Mouse (Mus musculus) C2C12 (cell line): Measurements from ENCODE around the gene Cfap74.

Experiments used
- CEBPB ChIP-seq: IDR thresholded peaks from one replicate; pipeline ENCODE4 v1.6.1; 2011; ENCODE audit warnings: low read depth, mild to moderate bottlenecking, control low read depth, moderate library complexity
- CTCF ChIP-seq: IDR thresholded peaks from one replicate; pipeline ENCODE4 v1.5.1; 2011; ENCODE audit not compliant: control insufficient read depth, insufficient read depth, insufficient read length
- FOSL1 ChIP-seq: IDR thresholded peaks from one replicate; pipeline ENCODE4 v1.8.0; 2011; ENCODE audit warnings: mild to moderate bottlenecking, low read length; ENCODE audit not compliant: poor library complexity, insufficient read depth, severe bottlenecking
- MAX ChIP-seq: IDR thresholded peaks from one replicate; pipeline ENCODE4 v1.6.1; 2011; ENCODE audit warnings: mild to moderate bottlenecking, control low read depth
- MYOD1 ChIP-seq: IDR thresholded peaks from one replicate; pipeline ENCODE4 v1.6.1; 2011; ENCODE audit warnings: low read depth; ENCODE audit not compliant: control insufficient read depth, insufficient read length
- MYOG ChIP-seq: IDR thresholded peaks from one replicate; pipeline ENCODE4 v1.6.1; 2011; ENCODE audit not compliant: control insufficient read depth, insufficient read length; ENCODE audit errors: extremely low read depth
- USF1 ChIP-seq: IDR thresholded peaks from one replicate; pipeline ENCODE4 v1.6.1; 2011; ENCODE audit warnings: low read depth, mild to moderate bottlenecking, control low read depth, moderate library complexity

DNA sequence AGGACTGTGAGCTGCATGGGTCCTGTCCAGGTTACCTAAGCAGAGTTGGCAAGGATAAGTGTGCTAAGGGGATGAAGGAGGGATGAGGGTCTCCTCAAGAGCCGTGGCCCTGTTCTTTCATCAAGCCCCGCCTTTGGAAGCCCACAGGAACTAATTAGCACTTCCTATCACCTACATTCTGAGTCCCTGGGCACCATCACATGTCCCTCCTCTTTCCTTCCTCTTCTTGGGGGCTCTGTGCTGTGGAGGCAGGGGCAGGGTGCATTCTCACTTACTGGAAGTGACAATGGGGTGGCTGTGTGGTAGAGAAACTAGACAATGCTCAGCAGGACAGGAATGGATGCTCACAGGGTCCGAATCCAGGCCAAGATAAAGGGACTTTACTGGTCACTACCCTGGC lies 78.8 kb downstream of the Cfap74 start:
- no peak for TF ChIP-seq CTCF
- TF ChIP-seq MYOD1 = no peak
- TF ChIP-seq USF1 = no peak
- no peak for TF ChIP-seq MAX
- no peak for TF ChIP-seq CEBPB
- TF ChIP-seq MYOG = no peak
- no peak for TF ChIP-seq FOSL1
